Mouse (Mus musculus) hindlimb bud, embryonic 11.5 days (tissue): ENCODE results near the gene Zfp971.
"Not testable (repeated sequence)": the region's sequence is repeated elsewhere in the genome, so short reads cannot be mapped to it uniquely, and the experiment has no call there.

Experiments used
- DNase-seq: peaks from one replicate; pipeline ENCODE4 v3.0.0-alpha.2; 2012; ENCODE audit warnings: low read depth, low spot score; ENCODE audit errors: extremely low spot score

Zfp971 gene

DNA sequence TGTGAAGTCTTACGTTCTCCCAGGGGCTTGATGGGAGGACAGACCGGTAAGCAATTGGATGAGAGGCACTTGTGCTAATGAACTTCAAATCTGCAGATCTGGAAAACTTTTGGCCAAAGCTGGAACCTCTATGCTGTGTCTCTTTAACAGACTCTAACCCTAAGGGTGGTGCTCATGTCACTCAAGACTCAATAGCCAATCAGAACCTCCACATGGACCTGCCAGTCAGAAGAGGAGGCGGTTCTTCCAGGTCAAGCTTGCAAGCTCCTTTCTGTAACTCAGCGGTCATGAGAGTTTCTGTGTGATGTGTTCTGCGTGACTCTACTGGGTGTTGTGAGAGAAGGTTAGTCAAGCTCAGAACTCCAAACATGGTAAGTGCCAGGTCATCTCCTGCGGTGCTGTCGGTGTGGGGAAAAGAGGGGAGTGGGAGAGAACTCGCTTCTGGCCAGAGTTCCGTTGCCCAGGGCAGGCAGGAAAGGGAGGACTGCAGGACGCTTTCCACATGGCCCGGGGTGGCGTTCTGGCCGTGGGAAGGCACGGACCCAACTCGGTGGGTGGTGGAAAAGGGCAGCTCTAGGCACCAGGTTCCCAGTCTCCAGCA is at the start of gene Zfp971:
Zfp971 (plus strand) TSS at position 274 of the 601 bp plus-strand sequence.
- not testable (repeated sequence) for DNase-seq

DNA sequence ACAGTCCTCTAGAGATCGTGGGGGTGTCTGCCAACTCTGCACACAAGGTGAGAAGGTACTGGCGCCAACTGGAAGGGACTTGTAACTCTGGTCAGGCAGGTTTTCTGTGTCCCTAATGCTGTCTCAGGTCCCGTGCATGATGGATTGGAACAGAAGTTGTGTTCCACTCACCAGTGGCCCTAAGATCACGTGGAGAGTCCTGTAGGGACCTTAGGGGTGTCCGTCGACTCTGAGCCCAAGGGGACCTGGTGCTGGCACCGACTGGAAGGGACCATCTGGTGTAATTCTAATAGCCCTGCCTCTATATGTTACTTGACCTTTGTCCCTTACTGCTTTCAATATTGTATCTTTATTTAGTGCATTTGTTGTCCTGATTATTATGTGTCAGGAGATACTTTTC is 48.3 kb upstream of the Zfp971 start:
- not testable (repeated sequence) for DNase-seq

DNA sequence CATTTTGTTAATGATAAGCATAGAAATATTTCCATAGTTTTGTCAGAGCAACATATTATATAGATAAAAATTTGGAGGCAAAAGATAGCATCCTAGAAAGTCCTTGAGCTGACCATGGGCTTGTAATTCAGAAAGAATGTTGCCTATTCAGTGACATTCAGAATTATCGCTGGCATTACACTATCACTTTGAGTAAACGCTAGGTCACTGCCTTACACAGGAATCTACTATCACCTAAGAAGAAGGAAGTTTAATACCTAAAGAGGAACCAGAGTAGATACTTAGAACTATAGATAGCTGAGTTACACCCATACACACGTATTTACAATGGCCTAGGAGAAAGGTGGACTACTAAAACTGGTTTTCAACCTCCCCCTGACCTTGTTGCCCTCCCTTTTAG is 3.6 kb upstream of the Zfp971 start:
- not testable (repeated sequence) for DNase-seq

DNA sequence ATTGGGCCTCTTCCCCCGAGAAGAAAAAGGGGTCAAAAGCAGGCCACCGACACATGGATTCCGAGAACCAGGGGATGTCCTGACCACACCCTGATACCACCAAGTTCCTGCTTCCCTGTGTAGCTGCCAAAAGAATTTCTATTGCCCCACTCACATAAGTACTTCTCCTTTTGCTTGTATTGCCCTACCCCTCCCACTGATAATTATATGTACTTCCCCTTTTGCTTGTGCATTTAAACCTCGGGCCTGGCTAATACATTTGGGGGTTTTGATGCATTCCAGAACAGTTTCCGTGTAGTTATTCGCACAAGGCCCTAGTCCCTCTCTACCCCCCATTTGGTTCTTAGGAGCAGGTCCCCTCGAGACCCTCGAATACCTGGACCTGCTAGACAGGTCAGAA is 2.3 kb upstream of the Zfp971 start:
- DNase-seq = not testable (repeated sequence)

DNA sequence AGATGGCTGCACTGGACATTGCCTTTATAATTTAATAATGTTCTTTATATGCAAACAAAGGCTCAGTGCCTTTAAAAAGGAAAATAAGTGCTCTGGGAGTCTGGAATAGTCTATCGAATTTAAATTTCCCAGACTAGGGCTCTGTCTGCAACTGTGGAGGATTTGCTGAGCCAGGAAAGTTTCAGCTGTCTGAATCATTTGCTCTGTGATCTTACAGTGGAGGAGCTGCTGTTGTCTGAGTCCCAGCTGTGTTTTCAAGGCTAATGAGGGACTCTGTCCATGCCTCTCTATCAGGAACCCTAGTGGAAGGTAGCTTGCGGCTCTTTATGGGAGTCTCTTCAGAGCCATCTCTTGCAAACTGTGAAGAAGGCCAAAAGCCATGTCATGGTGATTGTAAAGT is 777 bp downstream of the Zfp971 start:
- not testable (repeated sequence) for DNase-seq

DNA sequence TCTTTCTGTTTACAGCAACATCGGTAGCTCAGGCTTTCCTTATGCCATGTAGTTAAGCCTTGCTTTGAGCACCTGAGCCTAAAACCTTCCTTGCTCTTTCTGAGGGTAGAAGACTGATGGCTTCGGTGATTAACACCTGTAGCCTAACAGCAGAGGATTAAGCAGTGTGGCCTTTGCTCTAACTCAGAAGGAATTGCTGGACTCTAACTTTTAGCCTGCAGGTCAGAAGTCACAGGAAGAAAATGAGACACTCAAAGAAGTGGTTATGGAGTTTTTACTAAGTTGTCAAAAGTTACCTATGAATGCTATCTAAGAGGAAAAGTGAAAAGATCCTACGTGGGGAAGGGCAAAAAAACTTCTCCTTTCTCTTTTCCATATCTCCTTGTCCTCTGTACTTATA is 4.5 kb downstream of the Zfp971 start:
- DNase-seq = not testable (repeated sequence)

DNA sequence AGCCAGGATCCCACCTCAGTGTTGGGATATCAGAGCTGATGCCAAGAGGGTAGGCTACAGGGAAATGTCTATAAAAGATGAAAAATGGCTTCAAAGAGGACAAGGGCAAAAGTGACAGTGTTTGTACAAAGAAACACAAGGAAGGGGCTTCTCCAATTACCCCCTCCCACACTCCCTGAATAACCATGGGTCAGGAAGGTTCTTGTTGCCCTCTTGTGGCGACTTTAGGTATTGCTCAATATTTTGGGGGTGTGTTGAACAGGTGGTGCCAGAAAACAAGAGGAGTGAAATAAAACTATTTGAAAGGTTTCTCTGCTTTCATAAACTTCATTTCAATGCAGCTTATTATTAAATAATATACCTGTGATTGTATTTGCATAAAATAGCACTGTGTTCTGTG is 35.1 kb downstream of the Zfp971 start:
- DNase-seq = peak; percentile 50

DNA sequence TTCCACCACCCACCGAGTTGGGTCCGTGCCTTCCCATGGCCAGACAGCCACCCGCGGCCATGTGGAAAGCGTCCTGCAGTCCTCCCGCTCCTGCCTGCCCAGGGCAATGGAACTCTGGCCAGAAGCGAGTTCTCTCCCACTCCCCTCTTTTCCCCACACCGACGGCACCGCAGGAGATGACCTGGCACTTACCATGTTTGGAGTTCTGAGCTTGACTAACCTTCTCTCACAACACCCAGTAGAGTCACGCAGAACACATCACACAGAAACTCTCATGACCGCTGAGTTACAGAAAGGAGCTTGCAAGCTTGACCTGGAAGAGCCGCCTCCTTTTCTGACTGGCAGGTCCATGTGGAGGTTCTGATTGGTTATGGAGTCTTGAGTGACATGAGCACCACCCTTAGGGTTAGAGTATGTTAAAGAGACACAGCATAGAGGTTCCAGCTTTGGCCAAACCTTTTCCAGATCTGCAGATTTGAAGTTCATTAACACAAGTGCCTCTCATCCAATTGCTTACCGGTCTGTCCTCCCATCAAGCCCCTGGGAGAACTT is 55.2 kb downstream of the Zfp971 start, which contains the start of gene Zfp931:
Zfp931 (minus strand) TSS at position 311 of the 552 bp plus-strand sequence.
- DNase-seq = not testable (repeated sequence)
